Mouse (Mus musculus): Measurements from ENCODE around the gene 1110059G10Rik.

The 1110059G10Rik gene

GRCm38 (mm10) chr9:122950643-122951475 is at the start of gene 1110059G10Rik, which contains the start of gene Kif15:
TSS of gene 1110059G10Rik (minus strand) at chr9:122951000.
TSS of gene Kif15 (plus strand) at chr9:122951046.
- DNase-seq (ENCODE audit: low read depth, low spot score) = peak; percentile 98

DNA sequence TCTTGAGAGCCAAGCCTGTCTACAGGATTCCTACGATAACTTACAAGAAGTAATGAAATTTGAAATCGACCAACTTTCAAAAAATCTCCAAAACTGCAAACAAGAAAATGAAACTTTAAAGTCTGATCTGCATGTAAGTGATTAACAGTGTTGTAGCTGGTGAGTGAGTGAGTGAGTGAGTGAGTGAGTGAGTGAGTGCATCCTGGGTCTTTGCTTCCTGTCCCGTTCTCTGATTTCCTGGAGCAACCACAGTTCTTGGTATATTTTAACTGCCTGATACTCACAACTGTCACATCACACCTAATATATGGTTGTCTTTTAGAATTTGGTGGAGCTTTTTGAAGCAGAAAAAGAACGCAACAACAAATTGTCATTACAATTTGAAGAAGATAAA is 48.4 kb upstream of the 1110059G10Rik start:
- DNase-seq (ENCODE audit: low read depth, low spot score) = no peak

GRCm38 (mm10) chr9:122998406-122999192 is 47.8 kb upstream of the 1110059G10Rik start:
- no peak for DNase-seq (ENCODE audit: low read depth, low spot score)

- no peak for DNase-seq (ENCODE audit: low read depth, low spot score)
Observed at GRCm38 (mm10) chr9:122928915-122929314, 21.9 kb downstream of the 1110059G10Rik start.

DNA sequence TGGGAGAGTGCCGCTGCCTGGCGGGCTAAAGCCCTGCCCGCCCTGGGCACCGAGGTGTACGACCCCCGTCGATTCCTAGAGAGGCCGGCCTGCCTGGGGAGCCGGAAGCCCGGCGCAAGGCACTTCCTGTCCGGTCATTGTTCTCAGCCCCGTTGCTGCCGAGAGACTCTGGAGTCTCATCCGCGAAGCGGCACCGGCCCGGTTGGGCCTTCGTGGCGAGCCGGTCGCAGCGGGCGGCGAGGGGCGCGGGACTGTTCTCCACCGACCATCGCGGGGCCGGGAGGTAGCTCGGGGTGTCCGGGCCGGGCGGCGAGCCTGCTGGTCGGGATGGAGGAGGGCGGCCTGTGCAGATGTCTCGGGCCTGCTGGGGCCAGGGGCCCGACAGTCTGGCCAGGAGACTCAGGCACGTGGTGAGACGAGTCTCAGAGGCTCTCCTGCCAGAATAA is 27.8 kb downstream of the 1110059G10Rik start, which contains the start of gene Zfp105:
Gene Zfp105, plus strand, starts transcription at position 137 of the 446 bp plus-strand sequence.
- DNase-seq (ENCODE audit: low read depth, low spot score) = peak; percentile 84

- no peak for DNase-seq (ENCODE audit: low read depth, low spot score)
Observed at GRCm38 (mm10) chr9:122922436-122922835, 28.4 kb downstream of the 1110059G10Rik start.

DNA sequence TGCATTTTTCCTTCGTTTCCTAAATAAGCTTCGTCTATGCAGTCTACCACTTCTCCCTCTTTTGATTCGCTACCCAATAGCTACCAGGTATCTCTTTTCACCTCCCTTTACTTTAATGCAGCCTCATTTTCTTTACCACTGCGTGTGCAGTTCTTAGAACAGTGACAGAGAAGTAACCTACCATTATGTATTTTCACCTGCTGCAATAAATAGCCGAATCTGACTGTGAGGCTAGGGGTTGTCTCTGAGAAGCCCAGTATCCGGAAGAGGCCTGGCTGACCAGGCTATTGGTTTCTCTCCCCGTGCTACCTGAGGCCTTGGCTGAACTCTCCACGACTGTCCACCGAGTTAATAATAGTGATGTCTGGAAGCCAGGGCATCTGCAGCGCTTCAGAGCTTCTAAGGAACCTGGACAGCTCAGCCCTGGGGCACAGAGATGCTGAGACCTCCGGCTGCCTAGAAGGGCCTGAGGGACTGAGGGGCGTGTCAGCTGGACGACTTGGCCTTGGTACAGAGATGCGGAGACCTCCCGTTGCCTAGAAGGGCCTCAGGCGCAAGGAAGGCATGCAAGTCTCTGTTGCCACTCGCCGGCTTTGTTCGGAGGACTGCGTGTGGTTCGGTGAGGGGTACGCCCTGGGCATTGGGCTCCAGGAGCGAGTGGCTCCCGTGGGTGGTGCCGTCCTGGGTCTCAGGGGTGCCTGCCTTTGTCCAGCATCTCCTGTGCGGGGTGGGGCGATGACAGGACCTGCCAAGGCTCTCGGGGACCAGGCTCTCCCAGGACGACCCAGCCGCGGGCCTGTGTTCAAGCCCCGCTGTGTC is 47.9 kb downstream of the 1110059G10Rik start:
- peak; percentile 80 for DNase-seq (ENCODE audit: low read depth, low spot score)

GRCm38 (mm10) chr9:122901047-122901446 is 49.8 kb downstream of the 1110059G10Rik start:
- no peak for DNase-seq (ENCODE audit: low read depth, low spot score)
